ENCODE assay signal across 11 mouse cellular contexts in the genomic region with DNA sequence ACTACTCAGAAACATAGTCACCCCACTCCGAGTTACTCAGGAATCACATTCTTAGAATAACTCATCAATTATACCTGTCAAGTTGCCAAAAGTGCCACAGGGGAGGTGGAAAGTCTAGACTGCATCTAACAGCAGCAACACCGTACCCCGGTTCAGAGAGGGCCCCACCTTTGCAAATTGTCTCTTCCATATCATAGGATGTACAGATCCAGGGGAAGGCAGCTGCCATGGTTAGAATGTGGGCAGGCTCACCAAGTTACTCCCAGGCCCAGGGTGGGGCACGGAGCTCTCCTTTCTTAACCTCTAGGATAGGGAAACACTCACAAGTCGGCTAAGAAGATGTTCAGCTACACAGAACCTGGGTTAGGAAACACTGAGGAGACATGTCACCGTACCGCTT. TPM values are rescaled to one million over a fixed set of nuclear protein-coding genes. Genes with fewer than 3 reads are reported as not detected.
A peak's percentile ranks its signal among the peaks of the same experiment; 100 is the strongest.
DNase-seq lines count a peak whose midpoint lies in the region; ATAC-seq and TF ChIP-seq lines count a peak whose summit lies in the region.
"Had no signal": no experiment of that assay in that cellular context is flagged by ENCODE, and none has a peak within 500 bp of the region (broad histone marks: within the 10 kb centered on the region; RNA-seq: fewer than 3 reads in every experiment).

No protein-coding gene starts in this region.

- no peaks in the 10 kb centered on the region for H3K27me3 ChIP-seq in kidney, embryonic 14.5 days (ENCODE audit: control insufficient read depth, insufficient read depth, low read length)
- H3K27me3 ChIP-seq in embryonic facial prominence, embryonic 10.5 days (replicated peaks; ENCODE audit: low read depth, poor library complexity, severe bottlenecking): no peaks in the 10 kb centered on the region
- H3K27me3 ChIP-seq in limb, embryonic 12.5 days: no peaks in the 10 kb centered on the region; the same call in 1 of the 2 replicates
- H3K27me3 ChIP-seq in intestine, postnatal 0 days (replicated peaks; ENCODE audit: control insufficient read depth, insufficient read depth, low read length): no peaks in the 10 kb centered on the region
- H3K27me3 ChIP-seq: midbrain, embryonic 12.5 days had no signal

- ATAC-seq in kidney, embryonic 14.5 days (ENCODE audit: low FRiP score, low TSS enrichment): 0 out of 2 replicates have a peak, but pooled peaks have one; percentile 24
- ATAC-seq in limb, embryonic 12.5 days (ENCODE audit: insufficient number of reproducible peaks, insufficient read depth, low FRiP score, low TSS enrichment, low read depth): peak; percentile 4; the same call in 1 of the 2 replicates
- ATAC-seq in intestine, postnatal 0 days: no peak

- WGBS in kidney, embryonic 14.5 days: 33% methylated on average over 7 of the region's 7 CpGs
- WGBS in embryonic facial prominence, embryonic 10.5 days: 41% methylated on average over 7 of the region's 7 CpGs
- WGBS in limb, embryonic 12.5 days: 44% methylated on average over 7 of the region's 7 CpGs
- WGBS in intestine, postnatal 0 days: 55% methylated on average over 7 of the region's 7 CpGs

- H3K36me3 ChIP-seq in kidney, embryonic 14.5 days (ENCODE audit: control insufficient read depth, insufficient read depth, low read length): peaks cover 34% of the 10 kb centered on the region
- H3K36me3 ChIP-seq in embryonic facial prominence, embryonic 10.5 days (replicated peaks): peaks cover 51% of the 10 kb centered on the region
- peaks cover 8% of the 10 kb centered on the region; the same call in 1 of the 2 replicates for H3K36me3 ChIP-seq in limb, embryonic 12.5 days
- H3K36me3 ChIP-seq in intestine, postnatal 0 days (ENCODE audit: control insufficient read depth, insufficient read depth): no peaks in the 10 kb centered on the region; the same call in 1 of the 2 replicates

- no peak overlapping the region for H3K4me2 ChIP-seq in kidney, embryonic 14.5 days (replicated peaks; ENCODE audit: low read depth, low read length)
- no peak overlapping the region for H3K4me2 ChIP-seq in limb, embryonic 12.5 days
- no peak overlapping the region for H3K4me2 ChIP-seq in intestine, postnatal 0 days (replicated peaks; ENCODE audit: low read depth)
- H3K4me2 ChIP-seq: midbrain, embryonic 12.5 days had no signal

- no peak overlapping the region for H3K9ac ChIP-seq in kidney, embryonic 14.5 days (ENCODE audit: low read depth, low read length)
- H3K9ac ChIP-seq in limb, embryonic 12.5 days (replicated peaks): no peak overlapping the region
- no peak overlapping the region for H3K9ac ChIP-seq in intestine, postnatal 0 days (ENCODE audit: low read depth, low read length)
- H3K9ac ChIP-seq: midbrain, embryonic 12.5 days had no signal

- TF ChIP-seq CTCF in embryonic fibroblast, embryonic 13.5 days (IDR thresholded peaks at IDR 0.05; ENCODE audit: borderline replicate concordance, insufficient read depth, low read length): no peak
- no peak for TF ChIP-seq CTCF in intestine, postnatal 0 days (IDR thresholded peaks at IDR 0.05; ENCODE audit: low read depth)

- no peaks in the 10 kb centered on the region for H3K9me3 ChIP-seq in kidney, embryonic 14.5 days (ENCODE audit: control insufficient read depth, low read length)
- no peaks in the 10 kb centered on the region for H3K9me3 ChIP-seq in embryonic facial prominence, embryonic 10.5 days
- H3K9me3 ChIP-seq in limb, embryonic 12.5 days: no peaks in the 10 kb centered on the region
- H3K9me3 ChIP-seq in intestine, postnatal 0 days (ENCODE audit: control insufficient read depth): no peaks in the 10 kb centered on the region
- H3K9me3 ChIP-seq: midbrain, embryonic 12.5 days had no signal

- peak overlapping the region; percentile 44; the same call in 1 of the 2 replicates for H3K27ac ChIP-seq in kidney, embryonic 14.5 days (ENCODE audit: low read depth, low read length)
- H3K27ac ChIP-seq in embryonic facial prominence, embryonic 10.5 days (replicated peaks): peak overlapping the region; percentile 80; the same call in 1 of the 2 replicates
- peak overlapping the region; percentile 63; the same call in 1 of the 2 replicates for H3K27ac ChIP-seq in embryonic fibroblast, embryonic 13.5 days (ENCODE audit: insufficient read depth, low read length)
- no peak overlapping the region for H3K27ac ChIP-seq in limb, embryonic 12.5 days
- no peak overlapping the region for H3K27ac ChIP-seq in intestine, postnatal 0 days (ENCODE audit: low read depth, low read length)
- H3K27ac ChIP-seq: midbrain, embryonic 12.5 days had no signal

- TF ChIP-seq POLR2A in embryonic fibroblast, embryonic 13.5 days (IDR thresholded peaks at IDR 0.05; ENCODE audit: low read depth, low read length): no peak

- H3K4me3 ChIP-seq in kidney, embryonic 14.5 days (ENCODE audit: low read length): no peak overlapping the region
- H3K4me3 ChIP-seq in embryonic facial prominence, embryonic 10.5 days: no peak overlapping the region
- H3K4me3 ChIP-seq in embryonic fibroblast, embryonic 13.5 days (ENCODE audit: insufficient read depth, low read length): no peak overlapping the region
- H3K4me3 ChIP-seq in limb, embryonic 12.5 days (replicated peaks): no peak overlapping the region
- no peak overlapping the region for H3K4me3 ChIP-seq in intestine, postnatal 0 days (ENCODE audit: low read depth, low read length)
- H3K4me3 ChIP-seq: midbrain, embryonic 12.5 days had no signal

- DNase-seq in kidney, postnatal 10 days: no peak
- peak; percentile 41 for DNase-seq in embryonic facial prominence, embryonic 10.5 days (ENCODE audit: low spot score)
- DNase-seq in yolk sac, embryonic 10.5 days (ENCODE audit: low spot score): no peak
- no peak for DNase-seq in spleen, postnatal 36 days (ENCODE audit: low spot score in 2 of 2)
- DNase-seq: cerebellum, postnatal 14 days; lung, adult 18-20 months had no signal

- peaks cover 35% of the 10 kb centered on the region for H3K4me1 ChIP-seq in kidney, embryonic 14.5 days (ENCODE audit: control insufficient read depth, insufficient read depth, low read length)
- H3K4me1 ChIP-seq in embryonic facial prominence, embryonic 10.5 days: peaks cover 61% of the 10 kb centered on the region
- peaks cover 10% of the 10 kb centered on the region for H3K4me1 ChIP-seq in embryonic fibroblast, embryonic 13.5 days (ENCODE audit: control insufficient read depth, insufficient read depth, low read length)
- H3K4me1 ChIP-seq in limb, embryonic 12.5 days (replicated peaks): peaks cover 50% of the 10 kb centered on the region
- peaks cover 4% of the 10 kb centered on the region; the same call in 1 of the 2 replicates for H3K4me1 ChIP-seq in intestine, postnatal 0 days (replicated peaks; ENCODE audit: control insufficient read depth, insufficient read depth, low read length)

RNA-seq across cellular contexts. Expression of gene Pbx1, which starts 29.4 kb away (rescaled TPM):
- 107 and 120 TPM in 2 replicates for polyA plus RNA-seq in kidney, embryonic 14.5 days (2014; fragmentation: Nextera tagmentation; extraction: Ambion mirVana)
- 37.2 and 41.6 TPM in 2 replicates for polyA plus RNA-seq in embryonic facial prominence, embryonic 10.5 days (2016; fragmentation: Nextera tagmentation; extraction: Ambion mirVana)
- 108 and 117 TPM in 2 replicates for polyA plus RNA-seq in embryonic fibroblast, embryonic 13.5 days (2011; ENCODE audit: insufficient read length, low read depth, missing spikeins)
- polyA plus RNA-seq in limb, embryonic 12.5 days (2016; fragmentation: Nextera tagmentation; extraction: Ambion mirVana): 30.9 and 32.9 TPM in 2 replicates
- polyA plus RNA-seq in intestine, postnatal 0 days (2015; fragmentation: Nextera tagmentation; extraction: Ambion mirVana): 9.8 and 11.4 TPM in 2 replicates

Comparison
In these comparisons a context has a peak if more than half of its experiments do, and no peak if none do; other contexts are left out.
1. H3K27ac ChIP-seq: peak in kidney, embryonic 14.5 days (single experiment), embryonic facial prominence, embryonic 10.5 days (single experiment) and embryonic fibroblast, embryonic 13.5 days (single experiment); none in limb, embryonic 12.5 days (single experiment) and intestine, postnatal 0 days (single experiment).